Mouse (Mus musculus) layer of hippocampus, postnatal 10 days (tissue): ENCODE results near the gene Vwf. TPM values are rescaled to one million over a fixed set of nuclear protein-coding genes. Genes with fewer than 3 reads are reported as not detected.

ENCODE experiments used
- DNase-seq, 2 experiments: peaks; one replicate each; pipeline ENCODE4 v3.0.0; 2021; ENCODE audit warnings: low spot score in 2 of 2
- total RNA-seq, 2 experiments: library from RNA; stranded (reverse); gene quantifications; 2 replicates each; pipeline ENCODE4 v1.2.3; 2021

Gene Vwf
- total RNA-seq, 2 experiments from 2014 or later, result 22.1 to 29.0 TPM

DNA sequence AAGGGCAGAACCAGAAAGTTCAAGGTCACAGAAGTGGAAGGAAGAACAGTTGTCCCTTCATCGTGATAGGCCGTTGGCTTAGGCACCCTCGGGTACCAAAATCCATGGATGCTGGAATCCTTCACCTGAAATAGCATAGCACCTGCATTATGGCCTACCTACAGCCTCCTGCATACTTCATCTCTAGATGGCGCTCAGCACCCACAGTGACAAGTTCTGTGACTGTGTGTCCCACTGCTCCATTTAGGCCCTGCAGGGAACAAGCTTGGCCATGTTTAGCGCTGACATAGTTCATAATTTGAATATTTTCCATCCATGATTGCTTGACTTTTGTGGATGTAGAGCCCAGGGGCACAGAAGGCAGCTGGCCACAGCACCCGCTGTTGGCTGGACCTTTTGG lies 62.5 kb downstream of the Vwf start:
- DNase-seq, result no peak

DNA sequence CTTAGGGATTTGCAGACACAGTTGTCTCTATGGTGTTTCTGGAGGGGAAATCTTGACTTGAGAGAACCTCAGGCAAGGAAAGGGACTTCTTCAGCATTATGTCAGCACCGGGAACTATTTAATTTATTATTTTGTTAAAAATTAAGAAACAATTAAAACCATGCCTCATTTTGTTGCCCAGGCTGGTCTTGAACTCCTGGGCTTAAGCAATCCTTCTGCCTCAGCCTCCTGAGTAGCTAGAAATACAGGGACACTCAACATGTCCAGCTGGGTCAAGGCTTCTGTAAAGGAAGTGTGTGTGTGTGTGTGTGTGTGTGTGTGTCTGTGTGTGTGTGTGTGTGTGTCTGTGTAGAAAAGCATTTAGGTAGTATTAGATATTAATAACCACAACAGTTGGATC lies 71.3 kb downstream of the Vwf start:
- DNase-seq, result no peak

DNA sequence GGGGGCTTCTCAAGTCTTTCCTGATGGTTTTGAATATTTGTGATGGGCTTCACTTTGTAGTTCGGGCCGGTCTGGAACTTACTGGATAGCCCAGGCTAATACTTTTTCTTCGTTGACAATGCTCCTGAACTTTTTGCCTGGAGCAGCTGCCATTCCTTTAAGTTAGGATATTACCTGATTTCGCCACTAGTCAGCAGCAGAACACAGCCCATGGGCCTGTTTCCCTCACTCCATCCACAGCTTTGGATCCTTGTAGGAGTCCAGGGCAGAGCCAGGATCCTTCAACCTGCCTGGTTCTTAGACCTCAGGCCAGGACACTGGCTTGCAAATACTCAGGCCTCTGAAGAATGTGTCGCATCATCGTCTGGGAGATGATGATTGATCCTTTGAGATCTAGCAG lies 74.2 kb downstream of the Vwf start:
- DNase-seq, result peak; percentile 57 to 68

DNA sequence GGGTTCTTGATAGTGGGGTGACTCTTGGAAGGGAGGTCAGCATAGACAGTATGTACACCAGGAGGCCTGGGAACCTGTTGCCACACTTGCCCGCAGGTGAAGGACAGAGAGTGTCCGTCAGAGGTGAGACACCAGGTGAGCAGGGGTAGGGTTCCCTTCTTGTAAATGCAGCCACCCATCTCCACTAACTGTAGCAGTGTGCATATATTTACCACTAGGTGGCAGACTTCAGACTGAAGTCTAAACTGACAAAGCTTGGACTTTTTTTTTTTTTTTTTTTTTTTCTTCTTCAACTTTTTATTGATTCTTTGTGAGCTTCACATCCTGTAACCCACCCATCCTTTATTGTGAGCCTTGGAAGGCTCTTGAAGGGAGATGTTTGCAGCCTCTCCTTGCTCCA lies 75.9 kb downstream of the Vwf start:
- peak in 1 of 2 experiments; percentile 14 for DNase-seq

DNA sequence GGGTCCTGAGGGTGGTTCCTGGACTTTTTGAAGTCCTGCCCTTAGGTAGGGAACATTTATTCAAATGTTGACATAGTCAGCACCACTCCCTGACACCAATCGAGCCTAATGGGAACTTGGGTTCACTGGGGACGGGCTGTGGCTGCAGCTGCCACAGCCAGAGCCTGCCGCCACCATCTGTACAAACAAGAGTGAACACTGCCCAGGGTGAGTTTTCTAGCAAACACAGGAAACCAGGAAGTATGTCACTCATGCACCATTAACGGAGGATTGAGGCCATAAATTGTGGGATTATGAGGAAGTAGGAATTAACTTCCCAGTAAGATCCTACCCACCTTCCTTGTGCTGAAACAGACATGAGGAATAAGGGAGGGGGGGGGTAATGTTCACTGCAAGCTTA lies 93.9 kb downstream of the Vwf start:
- no peak for DNase-seq

DNA sequence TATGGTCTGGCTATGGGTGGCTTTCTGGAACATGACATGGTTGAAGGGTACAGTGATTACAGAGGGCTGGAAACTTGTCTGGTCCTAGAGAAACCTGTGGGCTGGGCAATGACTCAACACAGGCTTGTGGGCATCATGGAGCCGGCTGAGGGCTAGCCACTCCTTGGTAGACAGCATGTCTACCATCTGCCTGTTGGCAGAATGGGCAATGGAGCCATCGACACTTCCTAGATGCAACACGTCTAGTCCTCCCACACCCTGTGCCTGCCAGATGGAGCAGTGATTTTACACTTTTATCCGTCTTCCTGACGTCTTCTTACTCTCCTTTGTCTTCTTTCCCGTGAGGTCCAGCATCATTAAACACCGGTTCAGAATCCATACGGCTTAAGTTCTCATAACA lies 94.6 kb downstream of the Vwf start:
- no peak for DNase-seq

DNA sequence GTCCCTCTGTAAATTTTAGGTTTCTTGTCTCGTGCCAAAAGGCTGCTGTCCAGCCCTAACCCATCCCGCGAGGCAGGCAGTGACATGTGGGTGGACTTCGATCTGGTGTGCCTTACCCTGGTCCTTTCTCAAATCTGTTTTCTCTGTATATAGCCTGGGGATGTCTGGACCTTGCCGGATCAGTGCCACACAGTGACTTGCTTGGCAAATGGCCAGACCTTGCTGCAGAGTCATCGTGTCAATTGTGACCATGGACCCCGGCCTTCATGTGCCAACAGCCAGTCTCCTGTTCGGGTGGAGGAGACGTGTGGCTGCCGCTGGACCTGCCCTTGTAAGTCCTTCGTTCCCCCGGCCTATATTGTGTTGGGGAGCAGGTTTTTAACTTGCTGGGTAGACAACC lies 102.4 kb downstream of the Vwf start:
- DNase-seq, result no peak

DNA sequence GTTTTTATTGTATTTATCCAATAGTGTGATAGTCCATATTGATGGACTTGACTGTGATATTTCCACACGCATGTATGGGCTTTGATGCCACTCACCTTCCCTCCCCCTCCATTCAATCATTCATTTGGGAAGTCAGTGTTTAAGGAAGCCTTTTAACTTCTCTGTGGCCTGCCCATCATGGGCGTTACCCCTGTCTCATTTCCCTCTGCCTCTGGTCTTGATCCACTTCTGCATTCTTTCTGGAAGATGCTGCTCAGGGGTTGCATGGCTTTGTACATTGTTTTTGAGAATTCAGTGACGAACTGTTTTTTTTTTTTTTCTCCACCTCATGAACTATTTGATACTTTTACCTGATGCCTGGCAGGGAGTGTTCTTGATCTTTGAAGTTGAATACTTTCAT lies 104.8 kb downstream of the Vwf start:
- no peak for DNase-seq

DNA sequence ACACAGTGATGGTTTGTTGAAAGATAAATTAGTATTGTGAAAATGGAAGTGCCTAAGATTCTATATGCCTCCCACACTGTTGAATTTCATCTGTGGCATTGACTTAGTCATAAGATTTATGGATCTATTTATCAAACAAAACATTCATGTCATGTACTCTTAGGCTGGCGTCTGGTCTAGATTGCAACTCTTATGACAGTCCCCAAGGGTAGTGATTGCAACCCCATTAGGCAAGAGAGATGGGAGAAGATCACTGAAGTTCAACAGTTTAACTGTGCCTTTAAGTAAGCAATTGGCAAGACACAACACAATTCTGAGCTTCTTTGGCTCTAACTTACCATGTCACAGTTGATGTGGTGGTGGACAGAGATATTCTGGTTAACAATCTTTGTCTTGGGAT lies 106.8 kb downstream of the Vwf start:
- DNase-seq, result no peak

DNA sequence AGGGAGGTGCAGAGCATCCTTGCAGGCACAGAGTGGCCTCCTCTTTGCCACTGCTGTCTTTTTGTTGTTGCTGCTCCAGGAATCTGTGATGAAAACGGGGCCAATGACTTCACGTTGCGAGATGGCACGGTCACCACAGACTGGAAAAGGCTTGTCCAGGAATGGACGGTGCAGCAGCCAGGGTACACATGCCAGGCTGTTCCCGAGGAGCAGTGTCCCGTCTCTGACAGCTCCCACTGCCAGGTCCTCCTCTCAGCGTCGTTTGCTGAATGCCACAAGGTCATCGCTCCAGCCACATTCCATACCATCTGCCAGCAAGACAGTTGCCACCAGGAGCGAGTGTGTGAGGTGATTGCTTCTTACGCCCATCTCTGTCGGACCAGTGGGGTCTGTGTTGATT lies 110.3 kb downstream of the Vwf start:
- no peak for DNase-seq

DNA sequence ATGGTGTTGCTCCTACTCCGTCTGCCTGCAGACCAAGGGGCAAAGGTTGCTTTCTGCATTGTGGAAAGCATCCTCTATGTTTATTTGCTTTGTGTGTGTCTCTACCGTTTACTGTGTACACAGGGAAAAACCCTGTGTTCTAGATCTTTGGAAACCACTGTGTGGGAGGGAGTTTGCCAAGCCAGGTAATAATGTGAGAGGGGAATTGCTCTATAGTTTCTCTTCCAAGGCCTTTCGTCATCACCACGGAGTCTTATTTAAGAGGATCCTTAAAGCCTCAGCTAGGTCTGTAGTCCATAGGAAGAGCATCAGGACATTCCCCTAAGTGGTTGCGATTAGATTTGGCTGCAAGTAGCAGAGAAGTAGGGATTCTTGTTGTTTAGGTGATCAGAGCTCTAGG lies 111.4 kb downstream of the Vwf start:
- no peak for DNase-seq

DNA sequence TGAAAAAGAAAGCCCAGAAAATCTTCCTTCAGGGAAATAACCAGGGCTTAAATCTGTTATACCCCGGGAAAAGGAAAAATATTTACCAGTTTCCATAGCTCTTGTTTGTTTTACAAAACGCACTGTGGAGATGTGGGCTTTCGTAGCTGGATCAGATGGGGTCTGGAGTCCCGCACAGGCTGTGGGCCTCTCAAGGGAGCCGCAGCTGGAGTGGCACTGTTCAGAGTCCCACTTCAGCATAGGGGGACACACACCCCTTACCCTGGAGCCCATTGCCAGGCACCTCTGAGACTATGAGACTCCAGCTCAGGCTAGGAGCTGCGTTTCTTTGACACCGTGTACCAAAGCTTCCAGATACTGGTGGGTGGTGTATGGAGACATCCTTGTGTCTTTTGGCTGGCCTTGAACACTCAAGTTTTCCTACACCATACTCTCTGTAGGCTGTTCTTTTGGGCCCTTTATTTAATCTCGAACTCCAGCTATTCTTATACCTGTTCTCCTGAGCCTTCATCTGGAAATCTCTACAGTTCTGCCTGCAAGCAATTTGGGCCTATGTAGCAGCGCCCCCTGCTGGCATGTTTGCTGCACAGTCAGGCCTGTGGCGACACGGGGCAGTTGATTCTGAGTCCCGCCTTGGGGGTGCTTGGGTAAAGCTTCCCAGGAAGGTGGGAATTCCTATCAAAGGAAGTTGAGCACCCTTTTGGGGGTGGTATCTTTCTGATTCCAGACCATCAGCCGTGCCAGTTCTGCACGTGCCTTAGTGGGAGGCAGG lies 114.7 kb downstream of the Vwf start:
- DNase-seq, result peak; percentile 82 to 85

DNA sequence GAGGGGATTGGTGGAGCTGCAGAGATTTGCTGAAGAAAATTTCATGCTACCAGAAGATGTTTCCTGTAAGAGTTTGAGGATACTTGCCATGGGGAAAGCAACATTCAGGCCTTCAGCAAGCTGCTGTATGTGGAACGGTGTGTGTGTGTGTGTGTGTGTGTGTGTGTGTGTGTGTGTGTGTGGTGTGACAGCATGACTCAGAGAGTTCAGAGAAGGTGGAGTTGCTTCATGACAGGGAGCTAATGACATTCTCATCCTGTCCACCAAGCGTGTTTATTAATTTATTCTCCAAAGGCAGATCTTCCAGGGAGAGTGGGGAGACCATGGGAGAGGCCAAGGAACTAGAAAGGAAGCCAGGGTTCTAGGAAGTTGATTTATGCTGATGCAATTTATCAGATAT lies 117.3 kb downstream of the Vwf start:
- no peak for DNase-seq

DNA sequence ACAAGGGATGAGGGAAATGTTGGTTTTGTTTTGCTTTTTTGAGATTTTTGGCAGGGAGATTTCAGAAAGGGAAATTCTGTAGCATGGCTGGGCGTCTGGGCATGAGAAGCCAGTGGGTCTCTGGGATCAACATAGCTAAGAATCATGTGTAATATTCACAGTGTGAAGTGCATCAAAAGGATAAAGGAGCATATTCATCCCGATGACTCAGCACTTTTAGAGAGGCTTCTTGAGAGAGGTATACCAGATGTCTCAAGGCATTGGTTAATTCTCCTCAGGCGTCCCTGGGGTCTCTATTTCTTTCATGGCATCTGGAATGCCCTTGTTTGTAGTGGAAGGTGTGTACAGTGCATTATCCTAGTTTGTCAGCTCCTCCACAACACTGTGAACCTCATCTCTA lies 125.3 kb downstream of the Vwf start:
- DNase-seq, result no peak

DNA sequence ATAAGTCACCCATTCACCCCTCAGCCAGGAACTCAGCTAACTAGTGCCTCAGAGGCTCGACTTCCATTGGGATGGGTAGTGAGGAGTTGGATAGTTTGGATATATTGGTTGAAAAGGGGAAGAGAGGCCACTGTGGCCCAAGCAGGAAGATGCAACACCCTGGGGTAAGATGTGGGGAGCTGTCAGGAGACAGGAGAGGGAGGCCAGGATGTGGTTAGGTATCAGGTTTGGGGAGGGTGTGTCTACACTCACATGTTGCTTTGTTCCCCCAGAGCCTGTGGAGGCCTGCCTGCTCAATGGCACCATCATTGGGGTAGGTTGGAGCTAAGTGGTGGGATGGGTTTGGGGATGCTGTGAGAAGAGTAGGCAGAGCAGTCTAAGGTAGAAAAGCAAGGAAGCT lies 131.9 kb downstream of the Vwf start:
- DNase-seq, result no peak

DNA sequence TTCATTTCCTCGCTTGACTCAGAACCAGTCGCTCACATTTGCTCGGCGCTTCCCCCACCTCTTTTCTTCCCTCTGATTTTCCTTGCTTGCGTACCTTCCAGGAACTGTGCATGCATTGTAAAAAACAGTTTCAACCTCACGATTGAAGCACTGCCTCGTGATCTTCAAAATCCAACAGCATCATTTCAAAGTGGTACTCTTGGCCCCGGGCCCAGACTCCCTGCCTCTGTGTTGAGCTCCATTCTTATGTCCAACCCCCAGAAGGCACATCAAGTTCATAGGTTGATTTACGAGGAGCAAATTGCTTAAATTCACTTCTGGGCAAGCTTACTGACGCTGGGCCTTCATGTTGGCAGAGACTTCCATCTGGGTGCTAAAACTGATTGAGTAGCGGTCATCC lies 134.0 kb downstream of the Vwf start:
- no peak for DNase-seq

DNA sequence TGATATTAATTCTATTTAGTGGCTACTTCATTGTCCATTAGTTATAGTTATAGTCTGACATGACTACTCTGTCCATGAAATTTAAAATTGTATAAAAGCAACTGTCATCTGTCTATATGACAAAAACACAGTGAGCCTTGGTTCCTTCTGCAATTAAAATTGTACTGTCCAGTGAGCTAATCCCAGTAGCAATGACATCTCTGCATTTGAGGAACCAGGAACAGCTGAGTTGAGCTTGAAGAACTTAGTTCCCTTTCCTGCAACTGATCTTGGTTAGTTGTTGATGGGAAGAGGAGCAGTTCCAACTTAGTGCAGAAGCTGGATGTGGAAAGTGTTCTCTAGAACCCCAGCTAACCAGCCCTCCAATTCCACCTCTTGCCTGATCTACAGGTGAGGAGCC lies 138.8 kb downstream of the Vwf start:
- DNase-seq, result no peak

DNA sequence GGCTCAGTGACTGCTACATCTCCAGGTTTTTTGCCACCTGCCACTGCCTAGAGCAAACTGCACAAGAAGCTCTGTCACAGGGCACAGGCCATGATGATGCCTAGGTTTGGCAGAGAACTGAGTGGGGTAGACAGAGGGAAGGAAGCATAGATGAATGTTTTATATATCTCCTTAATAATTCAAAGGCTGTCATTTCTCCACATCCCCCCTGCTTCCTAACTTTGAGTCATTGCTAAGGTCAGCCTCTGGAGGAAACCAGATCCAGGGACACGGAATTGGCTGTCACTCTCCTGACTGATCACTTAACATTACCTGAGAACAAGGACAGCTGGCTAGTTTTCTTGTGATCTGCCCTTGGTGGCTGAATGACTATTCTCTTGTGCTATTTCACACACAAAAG lies 141.4 kb downstream of the Vwf start:
- DNase-seq, result no peak

DNA sequence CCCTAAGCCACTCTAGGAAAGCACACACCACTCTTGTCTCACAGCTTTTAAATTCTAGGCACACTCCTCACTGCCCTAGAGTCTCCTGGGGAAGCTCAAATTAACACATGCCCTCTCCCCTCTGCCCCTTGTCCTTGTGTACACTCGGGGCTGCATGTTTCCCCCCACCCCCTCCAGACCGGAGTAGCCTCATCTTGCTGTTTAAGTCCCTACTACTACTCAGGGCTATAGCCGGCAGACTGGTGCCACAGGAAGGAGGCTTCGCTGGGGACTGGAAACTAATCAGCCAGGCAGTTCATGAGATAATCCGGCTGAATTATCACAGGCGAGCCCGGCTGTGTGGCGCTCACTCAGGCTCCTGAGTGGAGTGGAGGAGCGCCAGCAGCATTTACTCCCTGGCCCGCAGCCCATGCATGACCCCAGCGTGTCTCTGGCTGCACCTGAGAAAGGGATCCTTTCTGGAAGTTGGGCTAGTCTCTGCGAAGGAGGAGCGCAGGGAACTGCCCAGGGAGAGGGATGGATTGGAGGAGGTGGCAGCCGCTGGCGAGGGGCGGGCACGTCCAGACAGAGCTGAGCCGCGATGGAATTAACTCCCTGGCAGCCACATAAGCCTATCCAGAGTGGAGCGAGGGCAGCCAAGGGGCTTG lies 143.6 kb downstream of the Vwf start, which contains the start of gene Ano2:
Ano2 (plus strand) TSS at position 363 of the 647 bp plus-strand sequence.
- DNase-seq, result peak; percentile 22 to 37

DNA sequence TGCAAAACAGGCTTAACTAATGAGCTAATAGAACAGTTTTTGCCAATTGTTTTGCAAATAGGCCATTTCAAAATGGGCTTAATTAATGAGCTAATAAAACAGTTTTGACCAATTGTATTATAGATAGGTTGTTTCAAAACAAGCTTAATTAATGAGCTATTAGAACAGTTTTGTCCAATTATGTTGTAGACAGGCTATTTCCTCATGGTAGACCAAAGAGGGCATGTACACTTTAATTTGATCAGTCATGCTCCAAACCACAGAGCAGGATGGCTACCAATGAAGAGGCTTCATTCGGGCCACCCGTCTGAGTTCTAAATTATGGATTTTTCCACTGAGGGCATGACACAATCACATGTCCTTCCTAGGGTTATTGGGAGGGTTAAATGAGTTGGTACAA lies 154.6 kb downstream of the Vwf start:
- no peak for DNase-seq

DNA sequence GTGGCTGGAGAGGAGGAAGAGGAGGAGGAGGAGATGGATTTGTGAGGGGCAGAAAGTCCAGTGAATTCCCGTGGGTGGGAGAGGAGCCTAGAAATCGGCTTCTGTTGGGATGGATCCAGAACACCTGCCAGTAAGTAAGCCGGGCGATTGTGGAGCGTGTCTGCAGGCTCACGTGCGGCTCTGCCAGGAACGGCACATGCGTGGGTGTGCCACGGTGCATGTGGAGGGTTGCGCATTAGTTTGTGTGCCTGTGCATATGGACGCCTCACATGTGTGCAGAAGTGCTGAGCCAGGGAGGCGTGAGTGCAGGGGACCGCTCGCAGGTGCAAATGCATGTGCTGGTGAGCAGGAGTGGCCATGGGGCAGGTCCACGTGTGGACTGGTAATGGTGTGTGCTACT lies 164.7 kb downstream of the Vwf start:
- DNase-seq, result peak; percentile 45 to 51

DNA sequence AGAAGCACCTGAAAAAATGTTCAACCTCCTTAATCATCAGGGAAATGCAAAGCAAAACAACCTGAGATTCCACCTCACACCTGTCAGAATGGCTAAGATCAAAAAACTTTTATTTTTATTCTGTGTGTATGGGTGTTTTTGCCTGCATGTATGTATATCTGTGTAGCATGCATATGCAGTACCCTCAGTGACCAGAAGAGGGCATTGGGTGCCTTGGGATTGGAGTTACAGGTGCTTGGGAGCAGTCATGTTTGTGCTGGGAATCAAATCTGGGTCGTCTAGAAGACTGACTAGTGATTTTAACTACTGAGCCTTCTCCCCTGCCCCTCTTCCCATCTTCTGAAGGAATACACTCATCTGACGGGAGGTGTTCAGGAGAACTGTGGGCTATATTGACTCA lies 179.8 kb downstream of the Vwf start:
- no peak for DNase-seq

DNA sequence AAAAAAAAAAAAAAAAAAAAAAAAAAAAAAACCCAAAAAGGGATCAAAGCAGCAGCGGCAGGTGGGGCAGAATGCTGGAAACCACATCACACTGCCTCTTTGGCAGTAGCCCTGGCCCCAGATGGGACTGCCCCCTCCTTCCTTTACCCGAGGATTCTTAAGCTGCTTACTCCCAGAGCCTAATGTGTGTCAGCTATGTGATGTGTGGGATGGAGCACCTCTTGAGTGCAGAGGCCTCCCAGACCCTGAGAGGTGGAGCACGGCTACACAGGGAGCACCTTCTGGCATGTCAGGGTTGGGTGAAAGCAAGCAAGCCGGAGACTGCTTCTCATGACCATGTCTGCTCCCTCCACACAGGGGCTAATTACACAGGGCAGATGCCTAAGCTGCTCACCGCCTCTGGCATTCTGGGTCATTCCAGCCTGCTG lies 180.9 kb downstream of the Vwf start:
- DNase-seq, result no peak
